Mouse (Mus musculus) midbrain, postnatal 0 days (tissue): ENCODE results near the gene Vps13d. TPM values are rescaled to one million over a fixed set of nuclear protein-coding genes. Genes with fewer than 3 reads are reported as not detected.

ENCODE experiments used
- ATAC-seq: fragments of 200-750 bp; cut with Nextera tagmentation; 2 replicates; pipeline ENCODE4 v1.8.0; 2017; ENCODE audit warnings: moderate number of reproducible peaks, mild to moderate bottlenecking, moderate TSS enrichment, moderate library complexity; ENCODE audit not compliant: low FRiP score
- DNase-seq: peaks from one replicate; pipeline ENCODE4 v3.0.0-alpha.2; 2015; ENCODE audit warnings: low spot score
- H3K27ac ChIP-seq: fragments of 300-500 bp; sonication (generic); 2 replicates; pipeline ENCODE4 v1.5.1; 2014; ENCODE audit warnings: low read depth, mild to moderate bottlenecking, low read length, mixed read lengths
- H3K27me3 ChIP-seq: fragments of 300-500 bp; sonication (generic); 2 replicates; pipeline ENCODE4 v1.6.1; 2014; ENCODE audit warnings: low read length, control low read depth, mixed read lengths; ENCODE audit not compliant: insufficient read depth
- H3K36me3 ChIP-seq: fragments of 300-500 bp; sonication (generic); 2 replicates; pipeline ENCODE4 v1.6.1; 2014; ENCODE audit warnings: low read length, control low read depth, mixed read lengths; ENCODE audit not compliant: insufficient read depth
- H3K4me1 ChIP-seq: fragments of 300-500 bp; sonication (generic); 2 replicates; pipeline ENCODE4 v1.6.1; 2014; ENCODE audit warnings: mild to moderate bottlenecking, control low read depth, antibody characterized with exemption, low read length, mixed read lengths; ENCODE audit not compliant: insufficient read depth
- H3K4me2 ChIP-seq: fragments of 300-500 bp; sonication (generic); 2 replicates; pipeline ENCODE4 v1.6.1; 2014; ENCODE audit warnings: low read depth, mild to moderate bottlenecking, low read length, mixed read lengths; ENCODE audit not compliant: poor library complexity, severe bottlenecking
- H3K4me3 ChIP-seq: fragments of 300-500 bp; sonication (generic); 2 replicates; pipeline ENCODE4 v1.5.1; 2014; ENCODE audit warnings: low read depth, mild to moderate bottlenecking, low read length, moderate library complexity
- H3K9ac ChIP-seq: fragments of 300-500 bp; sonication (generic); replicated peaks from 2 replicates; pipeline ENCODE4 v1.6.1; 2014; ENCODE audit warnings: mild to moderate bottlenecking, low read length, moderate library complexity, mixed read lengths; ENCODE audit not compliant: poor library complexity, severe bottlenecking
- H3K9me3 ChIP-seq: fragments of 300-500 bp; sonication (generic); 2 replicates; pipeline ENCODE4 v1.6.1; 2016; ENCODE audit warnings: low read length, control low read depth
- CTCF ChIP-seq: IDR thresholded peaks from 2 replicates; pipeline ENCODE4 v1.5.1; 2016; ENCODE audit warnings: antibody characterized with exemption, mild to moderate bottlenecking
- whole genome bisulfite sequencing: fragments of 180-500 bp; shearing (Covaris S2); extraction: QIAGEN DNeasy Blood & Tissue Kit; methylation state at CpG from one replicate; pipeline ENCODE4 v1.1.7; 2014; 5-methylcytosine and 5-hydroxymethylcytosine counted together
- polyA plus RNA-seq: library from polyadenylated mRNA; unstranded; fragments of >200 nt; fragmentation: Nextera tagmentation; extraction: Ambion mirVana; gene quantifications from 2 replicates; pipeline ENCODE4 v1.2.1, GENCODE M21; 2015
- total RNA-seq: library from RNA; depleted of rRNA; stranded (reverse); fragments of >200 nt; gene quantifications from 2 replicates; pipeline ENCODE4 v1.2.3, GENCODE M21; 2014

The Vps13d gene
- total and polyA plus RNA-seq, 2 experiments from 2014 or later = 9.1 to 35.6 TPM

DNA sequence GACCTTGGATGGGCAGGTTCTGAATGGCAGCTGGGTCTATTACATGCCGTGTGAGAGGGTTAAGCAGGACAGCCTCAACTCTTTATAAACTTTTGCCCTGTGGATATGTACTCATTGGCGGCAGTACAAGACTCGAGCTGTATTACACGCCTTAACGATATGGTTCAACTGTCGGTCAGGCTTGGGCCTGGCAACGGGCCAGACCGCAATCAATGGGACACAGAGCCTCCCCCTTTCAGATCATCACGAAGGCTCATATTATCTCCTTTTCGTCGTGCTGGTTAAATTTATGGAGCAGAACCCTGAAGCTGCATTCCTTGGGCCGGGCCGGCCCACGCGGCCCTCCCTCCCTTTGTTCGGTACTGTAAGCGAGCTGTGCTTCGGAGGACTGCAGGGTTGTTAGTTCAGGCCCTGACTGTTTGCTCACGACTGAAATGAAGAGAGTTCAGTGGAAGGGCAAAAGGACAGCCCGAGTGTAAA is 194.9 kb downstream of the Vps13d start:
- H3K27me3 ChIP-seq = no peaks in the 10 kb centered on the region
- H3K9ac ChIP-seq = no peak overlapping the region
- ATAC-seq (no peak), DNase-seq (peak; percentile 38)
- no peaks in the 10 kb centered on the region for H3K36me3 ChIP-seq
- H3K27ac ChIP-seq = no peak overlapping the region
- peaks cover 2% of the 10 kb centered on the region; the same call in 1 of the 2 replicates for H3K4me1 ChIP-seq
- H3K4me3 ChIP-seq = no peak overlapping the region
- 57% methylated on average over 20 of the region's 20 CpGs for WGBS
- TF ChIP-seq CTCF = no peak
- H3K4me2 ChIP-seq = no peak overlapping the region
- H3K9me3 ChIP-seq = no peaks in the 10 kb centered on the region

DNA sequence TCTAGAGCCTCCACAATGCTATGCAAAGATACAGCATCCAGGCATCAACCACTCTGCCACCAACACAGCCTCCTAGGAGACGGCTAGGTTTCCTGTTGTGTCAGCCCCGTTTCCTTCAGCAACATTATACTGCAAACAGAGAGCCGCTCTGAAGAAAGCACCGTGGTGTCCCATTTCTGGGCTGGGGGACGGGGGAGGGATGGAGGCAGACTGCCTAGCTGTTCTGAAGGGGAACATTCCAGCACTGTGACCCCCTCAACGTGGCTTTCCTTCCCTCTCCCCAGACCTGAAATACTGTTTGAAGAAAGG is 195.3 kb downstream of the Vps13d start:
- Histone ChIP-seq H3K27me3 (no peaks in the 10 kb centered on the region), H3K4me1 (peaks cover 2% of the 10 kb centered on the region; the same call in 1 of the 2 replicates), H3K27ac (no peak overlapping the region), H3K9me3 (no peaks in the 10 kb centered on the region), H3K4me2 (no peak overlapping the region), H3K4me3 (no peak overlapping the region), H3K9ac (no peak overlapping the region), H3K36me3 (no peaks in the 10 kb centered on the region)
- ATAC-seq (no peak), DNase-seq (no peak)
- WGBS = 61% methylated on average over 6 of the region's 6 CpGs
- no peak for TF ChIP-seq CTCF

DNA sequence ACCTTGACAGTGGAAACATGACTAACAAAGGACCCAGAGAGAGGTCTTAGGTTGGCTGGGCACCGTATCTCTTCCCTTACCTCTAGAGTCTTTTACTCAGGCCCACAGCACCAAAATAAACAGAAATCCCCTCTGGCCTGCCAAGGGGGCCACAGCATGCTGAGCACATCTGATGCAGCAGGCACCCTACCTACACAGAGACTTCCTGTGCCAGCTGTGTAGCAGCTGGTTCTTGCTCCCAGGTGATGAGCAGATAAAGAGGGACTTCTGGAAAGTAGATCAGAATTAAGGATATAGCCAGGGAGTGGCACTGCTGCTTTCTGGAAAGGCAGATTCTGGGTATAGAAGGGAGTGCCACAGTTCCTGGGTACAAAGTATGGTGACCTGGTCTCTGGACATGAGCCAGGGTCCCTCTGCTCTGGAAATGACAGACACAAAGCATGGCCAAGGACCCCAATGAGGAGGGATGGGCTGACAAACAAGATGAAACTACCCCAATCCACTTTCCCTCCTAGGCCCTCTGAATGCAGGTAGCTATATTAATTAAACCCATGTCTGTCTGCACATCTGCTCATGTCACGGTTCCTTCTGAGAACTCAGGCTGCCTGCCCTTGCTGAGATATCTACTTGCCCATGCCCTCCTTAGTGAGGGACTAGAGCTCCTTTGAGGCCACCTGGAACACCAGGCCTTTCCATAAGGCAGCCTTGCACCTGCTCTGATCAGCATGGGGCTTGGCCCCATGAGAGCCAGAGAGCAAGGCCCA is 195.8 kb downstream of the Vps13d start:
- DNase-seq = no peak
- Histone ChIP-seq H3K4me2 (no peak overlapping the region), H3K9ac (no peak overlapping the region), H3K27me3 (no peaks in the 10 kb centered on the region), H3K36me3 (no peaks in the 10 kb centered on the region), H3K4me1 (peaks cover 2% of the 10 kb centered on the region; the same call in 1 of the 2 replicates), H3K4me3 (no peak overlapping the region), H3K27ac (no peak overlapping the region), H3K9me3 (no peaks in the 10 kb centered on the region)
- 84% methylated on average over 2 of the region's 2 CpGs for WGBS
- TF ChIP-seq CTCF = no peak
- no peak for ATAC-seq

GRCm38 (mm10) chr4:144997887-144998658 is 196.7 kb downstream of the Vps13d start:
- DNase-seq = no peak
- no peak for ATAC-seq
- H3K4me1 ChIP-seq = peaks cover 2% of the 10 kb centered on the region; the same call in 1 of the 2 replicates
- H3K36me3 ChIP-seq = no peaks in the 10 kb centered on the region
- no peak for TF ChIP-seq CTCF
- H3K4me2 ChIP-seq = no peak overlapping the region
- WGBS = 76% methylated on average over 3 of the region's 3 CpGs
- no peaks in the 10 kb centered on the region for H3K27me3 ChIP-seq
- H3K9ac ChIP-seq = no peak overlapping the region
- H3K9me3 ChIP-seq = no peaks in the 10 kb centered on the region
- no peak overlapping the region for H3K27ac ChIP-seq
- H3K4me3 ChIP-seq = no peak overlapping the region

GRCm38 (mm10) chr4:144996996-144997820 is 197.6 kb downstream of the Vps13d start:
- H3K9ac ChIP-seq = no peak overlapping the region
- no peak overlapping the region for H3K4me2 ChIP-seq
- no peak for ATAC-seq
- no peaks in the 10 kb centered on the region for H3K9me3 ChIP-seq
- no peaks in the 10 kb centered on the region for H3K36me3 ChIP-seq
- H3K27me3 ChIP-seq = no peaks in the 10 kb centered on the region
- no peak overlapping the region for H3K4me3 ChIP-seq
- peaks cover 2% of the 10 kb centered on the region; the same call in 1 of the 2 replicates for H3K4me1 ChIP-seq
- DNase-seq = no peak
- no peak overlapping the region for H3K27ac ChIP-seq
- WGBS = 78% methylated on average over 6 of the region's 6 CpGs
- no peak for TF ChIP-seq CTCF
